Mouse (Mus musculus): ENCODE results near the gene Abtb2. TPM values are rescaled to one million over a fixed set of nuclear protein-coding genes. Genes with fewer than 3 reads are reported as not detected.

The Abtb2 gene
- polyA plus RNA-seq, 1 experiment from 2014 or later = 12.8 TPM

- Histone ChIP-seq H3K9ac (replicated peaks) (no peak overlapping the region), H3K36me3 (peaks cover 62% of the 10 kb centered on the region), H3K4me3 (replicated peaks) (no peak overlapping the region), H3K4me2 (replicated peaks) (no peak overlapping the region), H3K27ac (no peak overlapping the region), H3K4me1 (replicated peaks) (peaks cover 23% of the 10 kb centered on the region), H3K9me3 (no peaks in the 10 kb centered on the region), H3K27me3 (no peaks in the 10 kb centered on the region)
- WGBS = 73% methylated on average over 4 of the region's 4 CpGs
- ATAC-seq = no peak
Measured at GRCm38 (mm10) chr2:103703865-103704264, 137.8 kb downstream of the Abtb2 start.

DNA sequence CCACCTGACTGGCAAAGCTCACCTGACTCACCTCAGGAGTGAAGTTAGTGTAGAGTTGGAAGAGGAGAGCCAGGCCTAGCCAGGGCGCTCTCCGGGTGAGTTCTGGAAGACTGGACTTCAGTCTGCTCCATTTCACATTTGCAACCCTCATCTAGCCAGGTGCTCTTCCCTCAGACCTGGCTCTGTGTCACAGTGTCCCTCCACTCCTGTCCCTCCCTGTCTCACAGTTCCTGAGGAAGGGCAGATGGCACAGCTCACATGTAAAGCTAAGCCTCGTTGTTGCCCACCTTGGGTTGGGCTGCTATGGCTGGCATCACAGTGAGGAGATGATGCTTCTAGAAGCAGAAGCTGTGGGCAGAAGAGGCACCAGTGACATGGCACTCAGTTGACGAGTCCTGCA is 139.7 kb downstream of the Abtb2 start:
- peak; percentile 38 for ATAC-seq
- Histone ChIP-seq H3K4me2 (replicated peaks) (no peak overlapping the region), H3K27me3 (no peaks in the 10 kb centered on the region), H3K27ac (no peak overlapping the region), H3K9me3 (no peaks in the 10 kb centered on the region), H3K36me3 (peaks cover 76% of the 10 kb centered on the region), H3K9ac (replicated peaks) (no peak overlapping the region), H3K4me3 (replicated peaks) (no peak overlapping the region), H3K4me1 (replicated peaks) (peaks cover 13% of the 10 kb centered on the region)
- 83% methylated on average over 4 of the region's 4 CpGs for whole genome bisulfite sequencing

DNA sequence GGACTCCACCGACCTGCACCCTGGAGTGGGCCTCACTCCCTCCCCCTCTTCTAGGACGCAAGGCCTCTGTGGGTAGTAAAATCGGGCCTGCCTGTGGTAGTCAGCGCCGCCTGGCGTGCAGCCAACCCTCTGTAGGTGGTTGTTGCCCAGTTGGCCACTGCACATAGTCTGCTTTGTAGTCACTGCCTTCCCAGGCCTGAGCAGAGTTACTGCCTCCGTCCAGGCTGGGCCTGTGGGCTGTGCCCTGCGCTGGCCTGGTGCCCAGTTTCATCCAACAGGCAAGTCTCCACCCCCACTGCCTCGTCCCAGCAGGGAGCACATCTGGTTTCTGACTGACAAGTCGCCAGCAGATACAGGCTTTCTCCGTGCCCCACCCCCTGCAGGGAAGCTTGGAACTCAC is 140.1 kb downstream of the Abtb2 start:
- no peaks in the 10 kb centered on the region for H3K27me3 ChIP-seq
- peaks cover 13% of the 10 kb centered on the region for H3K4me1 ChIP-seq (replicated peaks)
- no peak overlapping the region for H3K4me3 ChIP-seq (replicated peaks)
- H3K36me3 ChIP-seq = peaks cover 80% of the 10 kb centered on the region
- no peak overlapping the region for H3K4me2 ChIP-seq (replicated peaks)
- ATAC-seq = peak; percentile 73
- H3K9ac ChIP-seq (replicated peaks) = no peak overlapping the region
- 45% methylated on average over 11 of the region's 11 CpGs for WGBS
- H3K9me3 ChIP-seq = no peaks in the 10 kb centered on the region
- no peak overlapping the region for H3K27ac ChIP-seq

DNA sequence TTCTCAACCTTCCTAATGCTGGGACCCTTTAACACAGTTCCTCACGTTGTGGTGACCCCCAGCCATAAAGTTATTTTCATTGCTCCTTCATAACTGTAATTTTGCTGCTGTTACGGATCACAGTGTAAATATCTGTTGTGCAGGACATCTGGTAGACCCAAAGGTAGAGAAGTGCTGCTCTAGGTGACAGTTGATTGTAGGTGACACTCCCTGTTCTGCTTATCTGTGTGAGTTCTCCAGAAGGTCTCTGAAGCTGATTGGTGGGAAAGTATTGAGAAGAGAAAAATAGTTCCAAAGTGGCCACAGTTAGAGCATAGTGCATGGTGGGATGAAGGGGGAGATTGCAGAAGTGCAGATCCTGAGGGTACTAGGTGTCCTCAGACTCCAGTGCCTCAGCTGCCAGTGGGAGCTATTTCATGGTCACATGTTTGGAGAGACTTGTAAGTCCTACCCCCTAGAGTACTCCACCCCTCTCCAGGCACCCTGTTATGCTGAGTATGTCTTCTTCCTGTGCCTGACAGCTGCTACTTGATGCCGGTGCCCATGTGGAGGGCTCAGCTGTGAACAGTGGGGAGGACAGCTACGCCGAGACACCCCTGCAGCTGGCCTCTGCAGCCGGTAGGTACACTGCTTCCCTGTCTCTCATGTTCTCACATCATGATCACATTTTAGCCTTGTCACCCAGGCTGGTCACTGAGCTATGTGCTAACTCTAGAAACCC is 141.1 kb downstream of the Abtb2 start:
- peaks cover 13% of the 10 kb centered on the region for H3K4me1 ChIP-seq (replicated peaks)
- H3K27me3 ChIP-seq = no peaks in the 10 kb centered on the region
- H3K4me3 ChIP-seq (replicated peaks) = no peak overlapping the region
- ATAC-seq = 0 out of 2 replicates have a peak, but pooled peaks have one; percentile 19
- H3K9me3 ChIP-seq = no peaks in the 10 kb centered on the region
- H3K36me3 ChIP-seq = peaks cover 86% of the 10 kb centered on the region
- 0 out of 2 replicates have a peak overlapping the region, but pooled peaks have one; percentile 9 for H3K27ac ChIP-seq
- WGBS = 89% methylated on average over 6 of the region's 6 CpGs
- H3K9ac ChIP-seq (replicated peaks) = no peak overlapping the region
- H3K4me2 ChIP-seq (replicated peaks) = no peak overlapping the region

GRCm38 (mm10) chr2:103710849-103711248 is 144.7 kb downstream of the Abtb2 start:
- Histone ChIP-seq H3K36me3 (peaks cover 79% of the 10 kb centered on the region), H3K4me1 (replicated peaks) (peaks cover 9% of the 10 kb centered on the region), H3K9me3 (no peaks in the 10 kb centered on the region), H3K27me3 (no peaks in the 10 kb centered on the region), H3K4me2 (replicated peaks) (no peak overlapping the region), H3K27ac (no peak overlapping the region), H3K9ac (replicated peaks) (no peak overlapping the region), H3K4me3 (replicated peaks) (no peak overlapping the region)
- 96% methylated on average over 7 of the region's 7 CpGs for WGBS
- no peak for ATAC-seq

- no peak overlapping the region for H3K4me3 ChIP-seq (replicated peaks)
- H3K9ac ChIP-seq (replicated peaks) = no peak overlapping the region
- no peaks in the 10 kb centered on the region for H3K9me3 ChIP-seq
- ATAC-seq = no peak
- WGBS = 91% methylated on average over 7 of the region's 7 CpGs
- no peak overlapping the region for H3K4me2 ChIP-seq (replicated peaks)
- no peak overlapping the region for H3K27ac ChIP-seq
- no peaks in the 10 kb centered on the region for H3K4me1 ChIP-seq (replicated peaks)
- H3K36me3 ChIP-seq = peaks cover 76% of the 10 kb centered on the region
- no peaks in the 10 kb centered on the region for H3K27me3 ChIP-seq
Measured at GRCm38 (mm10) chr2:103713831-103714230, 147.7 kb downstream of the Abtb2 start.

- Histone ChIP-seq H3K27ac (no peak overlapping the region), H3K4me2 (replicated peaks) (no peak overlapping the region), H3K9ac (replicated peaks) (no peak overlapping the region), H3K9me3 (no peaks in the 10 kb centered on the region), H3K4me3 (replicated peaks) (no peak overlapping the region), H3K4me1 (replicated peaks) (no peaks in the 10 kb centered on the region), H3K27me3 (no peaks in the 10 kb centered on the region), H3K36me3 (peaks cover 71% of the 10 kb centered on the region)
- WGBS = 74% methylated on average over 4 of the region's 4 CpGs
- ATAC-seq = no peak
Measured at GRCm38 (mm10) chr2:103714412-103714811, 148.3 kb downstream of the Abtb2 start.

- H3K9me3 ChIP-seq = no peaks in the 10 kb centered on the region
- H3K4me2 ChIP-seq (replicated peaks) = no peak overlapping the region
- H3K36me3 ChIP-seq = peaks cover 68% of the 10 kb centered on the region
- H3K4me3 ChIP-seq (replicated peaks) = no peak overlapping the region
- H3K9ac ChIP-seq (replicated peaks) = no peak overlapping the region; the same call in 1 of the 2 replicates
- no peaks in the 10 kb centered on the region for H3K27me3 ChIP-seq
- ATAC-seq = peak; percentile 84
- 57% methylated on average over 8 of the region's 8 CpGs for WGBS
- H3K4me1 ChIP-seq (replicated peaks) = no peaks in the 10 kb centered on the region
- H3K27ac ChIP-seq = no peak overlapping the region
Measured at GRCm38 (mm10) chr2:103718594-103719291, 152.6 kb downstream of the Abtb2 start.

DNA sequence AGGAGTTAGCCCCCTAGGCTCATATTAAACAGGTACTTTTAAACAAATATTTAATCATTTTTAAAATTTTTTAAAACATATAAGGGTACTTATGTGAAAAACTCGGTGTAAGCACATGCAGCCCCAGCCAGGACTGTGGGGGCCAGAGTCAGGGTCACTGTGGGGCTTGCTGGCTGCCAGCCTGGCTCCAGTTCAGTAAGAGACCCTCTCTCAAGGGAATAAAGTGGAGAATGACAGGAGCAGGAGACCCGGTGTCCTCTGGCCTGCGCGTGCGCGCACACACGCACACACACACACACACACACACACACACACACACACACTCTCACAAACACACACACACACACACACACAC is 153.2 kb downstream of the Abtb2 start:
- no peak overlapping the region for H3K4me3 ChIP-seq (replicated peaks)
- no peak overlapping the region for H3K4me2 ChIP-seq (replicated peaks)
- H3K9me3 ChIP-seq = no peaks in the 10 kb centered on the region
- peaks cover 70% of the 10 kb centered on the region for H3K36me3 ChIP-seq
- H3K4me1 ChIP-seq (replicated peaks) = no peaks in the 10 kb centered on the region
- no peaks in the 10 kb centered on the region for H3K27me3 ChIP-seq
- no peak overlapping the region for H3K9ac ChIP-seq (replicated peaks)
- H3K27ac ChIP-seq = no peak overlapping the region
- peak; percentile 53 for ATAC-seq
- WGBS = 89% methylated on average over 7 of the region's 7 CpGs

DNA sequence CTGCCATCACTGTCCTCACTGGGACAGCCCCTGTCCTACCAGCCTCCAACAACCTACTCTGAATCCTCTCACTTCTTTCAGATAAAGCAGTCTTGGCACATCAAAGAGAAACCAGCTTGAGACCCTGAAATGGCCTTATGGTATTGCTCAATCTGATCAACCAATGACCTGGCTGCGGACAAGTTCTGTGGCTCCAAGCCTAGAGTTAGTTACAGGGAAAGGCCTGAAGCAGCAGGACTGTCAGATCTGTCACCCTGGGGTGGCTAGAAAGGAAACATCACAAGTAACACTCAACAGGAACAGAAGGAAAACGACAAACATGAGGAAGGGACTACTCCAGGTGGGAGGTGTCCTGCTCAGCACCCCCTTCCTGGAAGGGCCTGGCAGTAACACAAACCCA is 158.4 kb downstream of the Abtb2 start:
- Histone ChIP-seq H3K36me3 (peaks cover 89% of the 10 kb centered on the region), H3K4me2 (replicated peaks) (no peak overlapping the region), H3K27ac (no peak overlapping the region), H3K4me3 (replicated peaks) (no peak overlapping the region), H3K9ac (replicated peaks) (no peak overlapping the region), H3K27me3 (no peaks in the 10 kb centered on the region), H3K9me3 (no peaks in the 10 kb centered on the region), H3K4me1 (replicated peaks) (no peaks in the 10 kb centered on the region)
- 85% methylated on average over 2 of the region's 2 CpGs for WGBS
- no peak for ATAC-seq

GRCm38 (mm10) chr2:103728027-103728540 is 162.0 kb downstream of the Abtb2 start:
- 89% methylated on average over 12 of the region's 12 CpGs for WGBS
- H3K4me2 ChIP-seq (replicated peaks) = no peak overlapping the region

GRCm38 (mm10) chr2:103730999-103731398 is 164.9 kb downstream of the Abtb2 start:
- Histone ChIP-seq H3K4me3 (replicated peaks) (no peak overlapping the region), H3K4me2 (replicated peaks) (no peak overlapping the region), H3K27ac (no peak overlapping the region), H3K27me3 (no peaks in the 10 kb centered on the region), H3K9ac (replicated peaks) (no peak overlapping the region), H3K9me3 (no peaks in the 10 kb centered on the region), H3K36me3 (peaks cover 94% of the 10 kb centered on the region), H3K4me1 (replicated peaks) (no peaks in the 10 kb centered on the region)
- 89% methylated on average over 8 of the region's 8 CpGs for WGBS
- no peak for ATAC-seq

More at GRCm38 (mm10) chr2:103728027-103728540, 162.0 kb downstream of the Abtb2 start:
- Histone ChIP-seq H3K4me3 (replicated peaks) (no peak overlapping the region), H3K27ac (no peak overlapping the region), H3K9ac (replicated peaks) (no peak overlapping the region), H3K27me3 (no peaks in the 10 kb centered on the region), H3K9me3 (no peaks in the 10 kb centered on the region), H3K36me3 (peaks cover 94% of the 10 kb centered on the region), H3K4me1 (replicated peaks) (no peaks in the 10 kb centered on the region)
- ATAC-seq = no peak
